20 mouse cellular contexts compared by ENCODE assay signal in genomic region chr3:122766930-122767329, GRCm38 (mm10). TPM values are rescaled to one million over a fixed set of nuclear protein-coding genes. Genes with fewer than 3 reads are reported as not detected.
DNase-seq lines count a peak whose midpoint lies in the region; ATAC-seq and TF ChIP-seq lines count a peak whose summit lies in the region.
"Had no signal": no experiment of that assay in that cellular context is flagged by ENCODE, and none has a peak within 500 bp of the region (broad histone marks: within the 10 kb centered on the region; RNA-seq: fewer than 3 reads in every experiment).

No protein-coding gene starts in this region.

- H3K4me1 ChIP-seq in intestine, embryonic 16.5 days (ENCODE audit: control insufficient read depth, insufficient read depth, low read length): peaks cover 20% of the 10 kb centered on the region
- H3K4me1 ChIP-seq in intestine, postnatal 0 days (replicated peaks; ENCODE audit: control insufficient read depth, insufficient read depth, low read length): no peaks in the 10 kb centered on the region; the same call in 1 of the 2 replicates
- 0 out of 2 replicates have a peak, but pooled peaks cover 9% of the 10 kb centered on the region for H3K4me1 ChIP-seq in forebrain, embryonic 15.5 days
- H3K4me1 ChIP-seq in stomach, embryonic 16.5 days (ENCODE audit: control insufficient read depth, insufficient read depth, low read length): peaks cover 12% of the 10 kb centered on the region; the same call in 1 of the 2 replicates
- H3K4me1 ChIP-seq: limb, embryonic 12.5 days; liver, embryonic 13.5 days; midbrain, embryonic 15.5 days had no signal

- 38% methylated on average over 4 of the region's 4 CpGs for WGBS in intestine, embryonic 16.5 days
- 53% methylated on average over 4 of the region's 4 CpGs for WGBS in intestine, postnatal 0 days
- WGBS in forebrain, embryonic 15.5 days: 45% methylated on average over 4 of the region's 4 CpGs
- whole genome bisulfite sequencing in stomach, embryonic 16.5 days: 37% methylated on average over 4 of the region's 4 CpGs

- no peaks in the 10 kb centered on the region for H3K9me3 ChIP-seq in intestine, embryonic 16.5 days (ENCODE audit: control insufficient read depth, low read length)
- H3K9me3 ChIP-seq in intestine, postnatal 0 days (ENCODE audit: control insufficient read depth): no peaks in the 10 kb centered on the region
- H3K9me3 ChIP-seq in forebrain, embryonic 15.5 days: no peaks in the 10 kb centered on the region
- no peaks in the 10 kb centered on the region for H3K9me3 ChIP-seq in stomach, embryonic 16.5 days (replicated peaks; ENCODE audit: control insufficient read depth, low read length)
- H3K9me3 ChIP-seq: limb, embryonic 12.5 days; liver, embryonic 13.5 days; midbrain, embryonic 15.5 days; neural tube, embryonic 15.5 days had no signal

- H3K4me3 ChIP-seq in intestine, embryonic 16.5 days (ENCODE audit: low read length): no peak overlapping the region
- no peak overlapping the region for H3K4me3 ChIP-seq in intestine, postnatal 0 days (ENCODE audit: low read depth, low read length)
- no peak overlapping the region for H3K4me3 ChIP-seq in forebrain, embryonic 15.5 days
- H3K4me3 ChIP-seq in stomach, embryonic 16.5 days (replicated peaks; ENCODE audit: low read length): no peak overlapping the region
- H3K4me3 ChIP-seq: left cerebral cortex, adult 2 months; limb, embryonic 12.5 days; liver, embryonic 13.5 days; midbrain, embryonic 15.5 days; neural tube, embryonic 15.5 days had no signal

- no peak for TF ChIP-seq CTCF in intestine, postnatal 0 days (IDR thresholded peaks at IDR 0.05; ENCODE audit: low read depth)

- no peak overlapping the region for H3K9ac ChIP-seq in intestine, embryonic 16.5 days (ENCODE audit: low read depth, low read length)
- no peak overlapping the region for H3K9ac ChIP-seq in intestine, postnatal 0 days (ENCODE audit: low read depth, low read length)
- no peak overlapping the region for H3K9ac ChIP-seq in forebrain, embryonic 15.5 days (replicated peaks)
- H3K9ac ChIP-seq in stomach, embryonic 16.5 days (ENCODE audit: low read length): no peak overlapping the region
- H3K9ac ChIP-seq: limb, embryonic 12.5 days; liver, embryonic 13.5 days; midbrain, embryonic 15.5 days; neural tube, embryonic 15.5 days had no signal

- H3K4me2 ChIP-seq in intestine, embryonic 16.5 days (ENCODE audit: low read depth, low read length): no peak overlapping the region
- H3K4me2 ChIP-seq in intestine, postnatal 0 days (replicated peaks; ENCODE audit: low read depth): no peak overlapping the region
- no peak overlapping the region for H3K4me2 ChIP-seq in forebrain, embryonic 15.5 days (replicated peaks)
- H3K4me2 ChIP-seq in stomach, embryonic 16.5 days (ENCODE audit: low read depth, low read length): no peak overlapping the region
- H3K4me2 ChIP-seq: limb, embryonic 12.5 days; liver, embryonic 13.5 days; midbrain, embryonic 15.5 days; neural tube, embryonic 15.5 days had no signal

- H3K27ac ChIP-seq in intestine, embryonic 16.5 days (ENCODE audit: low read length): 0 out of 2 replicates have a peak overlapping the region, but pooled peaks have one; percentile 1
- H3K27ac ChIP-seq in intestine, postnatal 0 days (ENCODE audit: low read depth, low read length): no peak overlapping the region
- H3K27ac ChIP-seq in forebrain, embryonic 15.5 days (replicated peaks): peak overlapping the region; percentile 23; the same call in 1 of the 2 replicates
- 0 out of 2 replicates have a peak overlapping the region, but pooled peaks have one; percentile 34 for H3K27ac ChIP-seq in stomach, embryonic 16.5 days (ENCODE audit: low read length)
- H3K27ac ChIP-seq: limb, embryonic 12.5 days; liver, embryonic 13.5 days; midbrain, embryonic 15.5 days; neural tube, embryonic 15.5 days had no signal

- H3K27me3 ChIP-seq in intestine, embryonic 16.5 days (replicated peaks; ENCODE audit: control insufficient read depth, insufficient read depth, low read length): no peaks in the 10 kb centered on the region
- no peaks in the 10 kb centered on the region for H3K27me3 ChIP-seq in intestine, postnatal 0 days (replicated peaks; ENCODE audit: control insufficient read depth, insufficient read depth, low read length)
- no peaks in the 10 kb centered on the region for H3K27me3 ChIP-seq in forebrain, embryonic 15.5 days
- no peaks in the 10 kb centered on the region for H3K27me3 ChIP-seq in stomach, embryonic 16.5 days (ENCODE audit: control insufficient read depth, insufficient read depth, low read length)
- H3K27me3 ChIP-seq: limb, embryonic 12.5 days; liver, embryonic 13.5 days; midbrain, embryonic 15.5 days; neural tube, embryonic 15.5 days had no signal

- H3K36me3 ChIP-seq in intestine, embryonic 16.5 days (ENCODE audit: control insufficient read depth, insufficient read depth, low read length): 0 out of 2 replicates have a peak, but pooled peaks cover under 1% of the 10 kb centered on the region
- 0 out of 2 replicates have a peak, but pooled peaks cover 5% of the 10 kb centered on the region for H3K36me3 ChIP-seq in intestine, postnatal 0 days (ENCODE audit: control insufficient read depth, insufficient read depth)
- no peaks in the 10 kb centered on the region for H3K36me3 ChIP-seq in forebrain, embryonic 15.5 days
- H3K36me3 ChIP-seq in stomach, embryonic 16.5 days (ENCODE audit: control insufficient read depth, insufficient read depth, low read length): peaks cover 5% of the 10 kb centered on the region; the same call in 1 of the 2 replicates
- H3K36me3 ChIP-seq: liver, embryonic 13.5 days; midbrain, embryonic 15.5 days; neural tube, embryonic 15.5 days had no signal

- ATAC-seq in intestine, embryonic 16.5 days: no peak
- no peak for ATAC-seq in intestine, postnatal 0 days
- ATAC-seq in forebrain, embryonic 15.5 days (replicated peaks): no peak
- ATAC-seq in stomach, embryonic 16.5 days (ENCODE audit: insufficient read depth, low FRiP score): no peak
- ATAC-seq: hindbrain, embryonic 16.5 days; midbrain, embryonic 15.5 days had no signal

- peak; percentile 4 for DNase-seq in retina, postnatal 1 day
- DNase-seq in retina, embryonic 14.5 days (ENCODE audit: low spot score): no peak
- no peak for DNase-seq in spleen, postnatal 10 days (ENCODE audit: low spot score in 2 of 2)
- DNase-seq: adrenal gland, postnatal 36 days; cerebellum, adult 2 months; cerebellum, postnatal 36 days; gastrocnemius, postnatal 25 days; kidney, adult 8-10 months; kidney, postnatal 14 days; liver, embryonic 13.5 days; lung, postnatal 14 days had no signal

RNA-seq across cellular contexts. Expression of gene Pde5a, which starts 38.2 kb away (rescaled TPM):
- 8.4 and 9.0 TPM in 2 replicates for polyA plus RNA-seq in intestine, embryonic 16.5 days (2015; fragmentation: Nextera tagmentation; extraction: Ambion mirVana)
- 9.0 and 9.1 TPM in 2 replicates for polyA plus RNA-seq in intestine, postnatal 0 days (2015; fragmentation: Nextera tagmentation; extraction: Ambion mirVana)
- 3.0 and 3.2 TPM in 2 replicates for polyA plus RNA-seq in forebrain, embryonic 15.5 days (2015; fragmentation: Nextera tagmentation; extraction: Ambion mirVana)
- polyA plus RNA-seq in stomach, embryonic 16.5 days (2015; fragmentation: Nextera tagmentation; extraction: Ambion mirVana): 16.3 and 17.0 TPM in 2 replicates
